17 mouse cellular contexts compared by ENCODE assay signal in genomic region chr17:15055925-15056324, GRCm38 (mm10). TPM values are rescaled to one million over a fixed set of nuclear protein-coding genes. Genes with fewer than 3 reads are reported as not detected.
DNase-seq lines count a peak whose midpoint lies in the region; ATAC-seq and TF ChIP-seq lines count a peak whose summit lies in the region.
"Had no signal": no experiment of that assay in that cellular context is flagged by ENCODE, and none has a peak within 500 bp of the region (broad histone marks: within the 10 kb centered on the region; RNA-seq: fewer than 3 reads in every experiment).

No protein-coding gene starts in this region.

- no peak overlapping the region for H3K9ac ChIP-seq in forebrain, embryonic 14.5 days (ENCODE audit: low read length)
- no peak overlapping the region for H3K9ac ChIP-seq in intestine, postnatal 0 days (ENCODE audit: low read depth, low read length)
- H3K9ac ChIP-seq: hindbrain, embryonic 15.5 days; limb, embryonic 12.5 days had no signal

- peaks cover 36% of the 10 kb centered on the region for H3K36me3 ChIP-seq in forebrain, embryonic 14.5 days (ENCODE audit: control insufficient read depth, insufficient read depth, low read length)
- peaks cover 54% of the 10 kb centered on the region for H3K36me3 ChIP-seq in forebrain, embryonic 10.5 days (replicated peaks)
- H3K36me3 ChIP-seq in intestine, postnatal 0 days (ENCODE audit: control insufficient read depth, insufficient read depth): peaks cover 41% of the 10 kb centered on the region

- intact Hi-C loops in left cerebral cortex, postnatal 25 days (cut with DNase I): no loop called here
- intact Hi-C loops in left cerebral cortex, adult 2 months (cut with DNase I): no loop called here

- no peak for TF ChIP-seq CTCF in left cerebral cortex, adult 2 months (IDR thresholded peaks at IDR 0.05)
- TF ChIP-seq CTCF in intestine, postnatal 0 days (IDR thresholded peaks at IDR 0.05; ENCODE audit: low read depth): no peak

- H3K4me3 ChIP-seq in forebrain, embryonic 14.5 days (ENCODE audit: low read depth, low read length): no peak overlapping the region
- H3K4me3 ChIP-seq in forebrain, embryonic 10.5 days: no peak overlapping the region
- H3K4me3 ChIP-seq in left cerebral cortex, adult 2 months: no peak overlapping the region
- no peak overlapping the region for H3K4me3 ChIP-seq in intestine, postnatal 0 days (ENCODE audit: low read depth, low read length)
- H3K4me3 ChIP-seq: hindbrain, embryonic 15.5 days; limb, embryonic 12.5 days; myocyte had no signal

- no peak overlapping the region for H3K4me2 ChIP-seq in forebrain, embryonic 14.5 days (ENCODE audit: low read length)
- no peak overlapping the region for H3K4me2 ChIP-seq in intestine, postnatal 0 days (replicated peaks; ENCODE audit: low read depth)
- H3K4me2 ChIP-seq: hindbrain, embryonic 15.5 days; limb, embryonic 12.5 days had no signal

- H3K27me3 ChIP-seq in forebrain, embryonic 14.5 days (replicated peaks; ENCODE audit: control insufficient read depth, insufficient read depth, low read length): no peaks in the 10 kb centered on the region
- no peaks in the 10 kb centered on the region for H3K27me3 ChIP-seq in forebrain, embryonic 10.5 days (ENCODE audit: poor library complexity, severe bottlenecking)
- no peaks in the 10 kb centered on the region for H3K27me3 ChIP-seq in intestine, postnatal 0 days (replicated peaks; ENCODE audit: control insufficient read depth, insufficient read depth, low read length)
- H3K27me3 ChIP-seq: hindbrain, embryonic 15.5 days; limb, embryonic 12.5 days had no signal

- H3K9me3 ChIP-seq in forebrain, embryonic 14.5 days (replicated peaks; ENCODE audit: control insufficient read depth, low read length): no peaks in the 10 kb centered on the region
- H3K9me3 ChIP-seq in forebrain, embryonic 10.5 days: no peaks in the 10 kb centered on the region
- no peaks in the 10 kb centered on the region for H3K9me3 ChIP-seq in intestine, postnatal 0 days (ENCODE audit: control insufficient read depth)
- H3K9me3 ChIP-seq: hindbrain, embryonic 15.5 days; limb, embryonic 12.5 days had no signal

- peak; percentile 62 for DNase-seq in forebrain, embryonic 14.5 days (ENCODE audit: low spot score)
- DNase-seq in forebrain, embryonic 10.5 days (ENCODE audit: extremely low spot score, low spot score): no peak
- DNase-seq in left cerebral cortex, postnatal 25 days (ENCODE audit: low spot score in 2 of 2): peak; percentile 39 to 76
- DNase-seq in left cerebral cortex, adult 2 months (ENCODE audit: extremely low spot score in 1 of 2, low spot score in 2 of 2): no peak
- DNase-seq in brain, adult 2 months (ENCODE audit: low read depth, low spot score): peak; percentile 85
- DNase-seq in layer of hippocampus, adult 9-11 months: peak; percentile 91
- no peak for DNase-seq in adrenal gland, postnatal 36 days
- DNase-seq: adrenal gland, postnatal 14 days; gastrocnemius, postnatal 14 days; kidney, adult 9 months; lung, adult 18-20 months had no signal

- WGBS in forebrain, embryonic 14.5 days: 65% methylated on average over 4 of the region's 4 CpGs
- WGBS in forebrain, embryonic 10.5 days: 88% methylated on average over 4 of the region's 4 CpGs
- WGBS in intestine, postnatal 0 days: 84% methylated on average over 4 of the region's 4 CpGs

- no peak overlapping the region for H3K27ac ChIP-seq in forebrain, embryonic 14.5 days (ENCODE audit: low read depth, low read length)
- H3K27ac ChIP-seq in forebrain, embryonic 10.5 days: no peak overlapping the region
- H3K27ac ChIP-seq in left cerebral cortex, adult 2 months: no peak overlapping the region
- H3K27ac ChIP-seq in intestine, postnatal 0 days (ENCODE audit: low read depth, low read length): no peak overlapping the region
- H3K27ac ChIP-seq: hindbrain, embryonic 15.5 days; limb, embryonic 12.5 days; stomach, postnatal 0 days had no signal

- no peaks in the 10 kb centered on the region for H3K4me1 ChIP-seq in forebrain, embryonic 14.5 days (ENCODE audit: control insufficient read depth, insufficient read depth, low read length)
- H3K4me1 ChIP-seq in forebrain, embryonic 10.5 days: no peaks in the 10 kb centered on the region
- no peaks in the 10 kb centered on the region for H3K4me1 ChIP-seq in intestine, postnatal 0 days (replicated peaks; ENCODE audit: control insufficient read depth, insufficient read depth, low read length)
- H3K4me1 ChIP-seq: hindbrain, embryonic 15.5 days; limb, embryonic 12.5 days had no signal

- no peak; the same call in 1 of the 2 replicates for ATAC-seq in forebrain, embryonic 14.5 days
- ATAC-seq in intestine, postnatal 0 days: no peak

RNA-seq across cellular contexts. Expression of gene Gm3448, which starts 14.6 kb away (rescaled TPM):
- polyA plus RNA-seq in forebrain, embryonic 14.5 days (2014; fragmentation: Nextera tagmentation; extraction: Ambion mirVana): 2.8 and 4.2 TPM in 2 replicates
- polyA plus RNA-seq in forebrain, embryonic 10.5 days (2016; fragmentation: Nextera tagmentation; extraction: Ambion mirVana): 4.8 and 6.6 TPM in 2 replicates
- 1 to 10 TPM; 6.9 to 7.0 TPM for total RNA-seq in left cerebral cortex, postnatal 25 days (2021)
- 1 to 10 TPM; 7.9 to 9.7 TPM for total RNA-seq in left cerebral cortex, adult 2 months (2021)
- 1 to 10 TPM; 4.1 to 4.2 TPM for total RNA-seq in adrenal gland, postnatal 36 days (2021)
- 2.7 and 4.4 TPM in 2 replicates for polyA plus RNA-seq in intestine, postnatal 0 days (2015; fragmentation: Nextera tagmentation; extraction: Ambion mirVana)

RNA-seq across cellular contexts. Expression of gene Tcte3, which starts 14.6 kb away (rescaled TPM):
- polyA plus RNA-seq in forebrain, embryonic 14.5 days (2014; fragmentation: Nextera tagmentation; extraction: Ambion mirVana): 0.65 TPM in 1 of 2 replicates, not detected in the other
- polyA plus RNA-seq in forebrain, embryonic 10.5 days (2016; fragmentation: Nextera tagmentation; extraction: Ambion mirVana): 0.86 and 1.0 TPM in 2 replicates
- 1 to 10 TPM in 1 of 2 experiments, not detected in 1; 1.4 TPM for total RNA-seq in left cerebral cortex, postnatal 25 days (2021)
- total RNA-seq in left cerebral cortex, adult 2 months (2021): 1 to 10 TPM; 1.6 TPM
- total RNA-seq in adrenal gland, postnatal 36 days (2021): 1 to 10 TPM; 1.4 to 1.6 TPM
- polyA plus RNA-seq in intestine, postnatal 0 days (2015; fragmentation: Nextera tagmentation; extraction: Ambion mirVana): 3.2 and 3.4 TPM in 2 replicates
- polyA plus RNA-seq: small intestine, adult 2 months had no signal

RNA-seq across cellular contexts. Expression of gene Ermard, which starts 14.9 kb away (rescaled TPM):
- polyA plus RNA-seq in forebrain, embryonic 14.5 days (2014; fragmentation: Nextera tagmentation; extraction: Ambion mirVana): 54.7 and 67.5 TPM in 2 replicates
- 98.4 and 101 TPM in 2 replicates for polyA plus RNA-seq in forebrain, embryonic 10.5 days (2016; fragmentation: Nextera tagmentation; extraction: Ambion mirVana)
- 10 to 100 TPM; 46.6 to 47.6 TPM for total RNA-seq in left cerebral cortex, postnatal 25 days (2021)
- 10 to 100 TPM; 49.9 to 52.6 TPM for total RNA-seq in left cerebral cortex, adult 2 months (2021)
- 10 to 100 TPM; 33.2 to 41.1 TPM for total RNA-seq in adrenal gland, postnatal 36 days (2021)
- 27.4 and 30.9 TPM in 2 replicates for polyA plus RNA-seq in intestine, postnatal 0 days (2015; fragmentation: Nextera tagmentation; extraction: Ambion mirVana)

RNA-seq across cellular contexts. Expression of gene Gm3435, which starts 45.9 kb away (rescaled TPM):
- 6.7 and 7.0 TPM in 2 replicates for polyA plus RNA-seq in forebrain, embryonic 14.5 days (2014; fragmentation: Nextera tagmentation; extraction: Ambion mirVana)
- 8.6 and 11.1 TPM in 2 replicates for polyA plus RNA-seq in forebrain, embryonic 10.5 days (2016; fragmentation: Nextera tagmentation; extraction: Ambion mirVana)
- 1 to 10 TPM; 3.6 to 3.7 TPM for total RNA-seq in left cerebral cortex, postnatal 25 days (2021)
- total RNA-seq in left cerebral cortex, adult 2 months (2021): 1 to 10 TPM; 2.4 to 3.0 TPM
- total RNA-seq in adrenal gland, postnatal 36 days (2021): 1 to 10 TPM; 2.9 to 6.7 TPM
- 3.6 and 5.8 TPM in 2 replicates for polyA plus RNA-seq in intestine, postnatal 0 days (2015; fragmentation: Nextera tagmentation; extraction: Ambion mirVana)

Comparison
In these comparisons a context has a peak if more than half of its experiments do, and no peak if none do; other contexts are left out.
1. DNase-seq: peak in forebrain, embryonic 14.5 days (single experiment), left cerebral cortex, postnatal 25 days (2 of 2), brain, adult 2 months (single experiment) and layer of hippocampus, adult 9-11 months (single experiment); none in forebrain, embryonic 10.5 days (single experiment), left cerebral cortex, adult 2 months (0 of 2) and adrenal gland, postnatal 36 days (0 of 2).